Mouse (Mus musculus): ENCODE data around the gene Fbxw10. TPM values are rescaled to one million over a fixed set of nuclear protein-coding genes. Genes with fewer than 3 reads are reported as not detected.

The Fbxw10 gene
- total and polyA plus RNA-seq, 3 experiments = not detected

DNA sequence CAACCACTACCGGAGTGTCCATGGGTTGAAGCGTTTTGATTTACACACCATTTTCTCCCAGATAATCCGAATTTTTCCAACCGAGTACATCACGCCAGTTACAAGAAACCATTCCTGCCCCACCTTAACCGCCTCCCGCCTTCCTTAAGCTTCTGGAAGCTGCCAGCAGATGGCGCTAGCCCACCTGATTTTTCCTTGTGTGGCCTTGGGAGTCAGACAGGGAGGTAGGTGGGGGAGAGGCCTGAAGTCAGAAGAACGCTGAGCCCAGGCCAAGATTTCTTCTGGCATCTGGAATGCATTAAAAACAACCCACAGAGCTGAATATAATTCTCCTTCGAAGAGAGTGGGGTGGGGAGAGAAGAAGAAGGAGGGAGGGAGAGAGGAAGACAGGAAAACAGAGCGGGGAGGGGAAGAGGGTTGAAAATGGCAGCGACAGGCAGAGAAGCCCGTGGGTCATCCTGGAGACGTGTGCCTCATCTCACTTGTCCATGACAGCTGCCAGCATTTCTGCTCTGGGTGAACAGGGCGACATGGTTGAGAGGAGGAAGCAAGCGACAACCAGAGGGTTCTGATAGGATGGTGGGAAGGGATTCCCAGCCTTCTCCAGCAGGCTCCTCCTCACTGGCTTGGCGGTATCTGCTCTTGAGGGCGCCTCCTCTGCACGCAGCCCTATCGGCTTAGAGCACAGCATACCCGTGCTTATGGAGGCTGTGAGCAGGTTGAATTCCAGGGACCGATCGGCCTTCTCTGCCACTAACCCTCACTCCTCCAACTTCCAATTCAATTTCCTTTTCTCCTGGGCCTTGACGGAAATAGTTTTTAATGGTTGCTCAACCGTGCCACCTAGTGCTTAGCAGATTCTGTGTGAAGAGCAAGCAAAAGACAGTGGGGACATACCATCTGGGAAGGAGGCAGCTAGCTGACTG, 74.4 kb downstream of the Fbxw10 start:
- Histone ChIP-seq H3K4me3 (ENCODE audit: control insufficient read depth in 1 of 2, insufficient read depth in 1 of 2, low read depth in 2 of 2, low read length in 2 of 2) (no peak overlapping the region), H3K27ac (ENCODE audit: control insufficient read depth, low read depth, low read length) (no peak overlapping the region)

DNA sequence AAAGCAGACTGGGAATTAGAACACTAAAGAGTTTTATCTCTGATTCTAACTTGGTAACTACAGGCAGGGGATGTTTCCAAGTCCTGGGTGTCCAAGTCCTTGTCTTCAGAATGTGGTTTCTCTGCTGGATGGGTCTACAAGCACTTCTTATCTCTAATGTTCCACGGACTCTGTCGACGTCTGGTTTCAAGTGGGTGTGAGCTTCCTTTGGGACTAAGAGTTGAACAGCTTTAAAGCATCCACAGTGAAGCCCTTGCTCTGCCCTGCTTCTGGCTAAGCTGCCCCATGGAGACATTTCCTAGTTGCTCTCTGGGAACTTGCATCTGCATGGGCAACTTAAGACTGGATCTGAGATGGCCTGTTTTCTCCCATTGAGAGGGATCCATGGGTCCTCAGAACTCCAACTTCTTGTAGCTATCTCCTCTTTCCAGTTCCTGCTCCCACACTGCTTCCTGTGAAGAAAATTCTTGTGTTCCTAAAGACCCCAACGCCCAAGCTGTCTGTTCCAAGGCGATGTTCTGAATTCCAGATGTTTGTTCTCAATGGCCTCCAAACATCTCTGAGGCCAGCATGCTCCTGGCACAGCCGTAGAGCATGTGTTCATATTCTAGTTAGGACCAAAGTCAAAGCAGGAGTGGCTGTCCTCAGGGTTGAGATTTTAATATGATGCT, 77.4 kb downstream of the Fbxw10 start:
- no peak overlapping the region for H3K4me3 ChIP-seq (ENCODE audit: control insufficient read depth in 1 of 2, insufficient read depth in 1 of 2, low read depth in 2 of 2, low read length in 2 of 2)
- no peaks in the 10 kb centered on the region for H3K9me3 ChIP-seq (replicated peaks; ENCODE audit: insufficient read depth, low read length)
- H3K36me3 ChIP-seq (ENCODE audit: control insufficient read depth in 1 of 2, insufficient read depth in 2 of 2, low read length in 2 of 2) = peaks cover 0 to under 1% of the 10 kb centered on the region in 2 experiments; a peak in 2 of 4 replicates
- no peak overlapping the region for H3K27ac ChIP-seq (ENCODE audit: control insufficient read depth, low read depth, low read length)
- no peaks in the 10 kb centered on the region for H3K79me2 ChIP-seq (ENCODE audit: control insufficient read depth, insufficient read depth, low read length, poor library complexity)
- no peak for DNase-seq (ENCODE audit: low read depth, low spot score)
- H3K4me1 ChIP-seq (ENCODE audit: control insufficient read depth in 1 of 2, insufficient read depth in 2 of 2, low read length in 2 of 2) = no peaks in the 10 kb centered on the region; a peak in 1 of 4 replicates
- no peak overlapping the region for H3K9ac ChIP-seq (ENCODE audit: control insufficient read depth, low read depth, low read length, poor library complexity, severe bottlenecking)
- TF ChIP-seq NRF1 (IDR thresholded peaks at IDR 0.05; ENCODE audit: insufficient read depth, low read depth, low read length, poor library complexity, severe bottlenecking) = no peak
- TF ChIP-seq TAL1 (IDR thresholded peaks at IDR 0.05; ENCODE audit: low read length) = no peak
- H3K27me3 ChIP-seq (ENCODE audit: control insufficient read depth in 1 of 2, insufficient read depth in 2 of 2, low read length in 2 of 2) = peaks cover 0 to 2% of the 10 kb centered on the region in 2 experiments; a peak in 1 of 4 replicates

More for the DNA sequence above, 74.4 kb downstream of the Fbxw10 start:
- Histone ChIP-seq H3K9ac (ENCODE audit: control insufficient read depth, low read depth, low read length, poor library complexity, severe bottlenecking) (no peak overlapping the region), H3K4me1 (ENCODE audit: control insufficient read depth in 1 of 2, insufficient read depth in 2 of 2, low read length in 2 of 2) (no peaks in the 10 kb centered on the region; a peak in 1 of 4 replicates), H3K9me3 (replicated peaks; ENCODE audit: insufficient read depth, low read length) (no peaks in the 10 kb centered on the region), H3K36me3 (ENCODE audit: control insufficient read depth in 1 of 2, insufficient read depth in 2 of 2, low read length in 2 of 2) (no peaks in the 10 kb centered on the region), H3K27me3 (ENCODE audit: control insufficient read depth in 1 of 2, insufficient read depth in 2 of 2, low read length in 2 of 2) (peaks cover 0 to 2% of the 10 kb centered on the region in 2 experiments; a peak in 1 of 4 replicates), H3K79me2 (ENCODE audit: control insufficient read depth, insufficient read depth, low read length, poor library complexity) (no peaks in the 10 kb centered on the region)
- TF ChIP-seq NELFE (IDR thresholded peaks at IDR 0.05; ENCODE audit: low read depth, low read length) (no peak), TCF12 (IDR thresholded peaks at IDR 0.05; ENCODE audit: low read depth, low read length) (0 out of 2 replicates have a peak, but pooled peaks have one; percentile 6), RAD21 (IDR thresholded peaks at IDR 0.05; ENCODE audit: low read depth, low read length) (peak; percentile 79), MAZ (IDR thresholded peaks at IDR 0.05; ENCODE audit: low read depth, low read length) (peak; percentile 70; the same call in 1 of the 2 replicates), ZMIZ1 (IDR thresholded peaks at IDR 0.05; ENCODE audit: low read depth, low read length) (no peak), MXI1 (IDR thresholded peaks at IDR 0.05; ENCODE audit: low read depth, low read length) (no peak), TBP (IDR thresholded peaks at IDR 0.05; ENCODE audit: low read depth, low read length) (no peak), ZC3H11A (IDR thresholded peaks at IDR 0.05; ENCODE audit: low read depth, low read length) (peak; percentile 80), ELF1 (IDR thresholded peaks at IDR 0.05; ENCODE audit: low read depth, low read length) (no peak), ZNF384 (IDR thresholded peaks at IDR 0.05; ENCODE audit: low read depth, low read length) (no peak), SMC3 (IDR thresholded peaks at IDR 0.05; ENCODE audit: low read depth, low read length) (peak; percentile 93), MEF2A (IDR thresholded peaks at IDR 0.05; ENCODE audit: extremely low read depth, insufficient replicate concordance, low read depth, low read length, poor library complexity, severe bottlenecking) (no peak), MAX (IDR thresholded peaks at IDR 0.05; ENCODE audit: low read length) (no peak), E2F4 (IDR thresholded peaks at IDR 0.05; ENCODE audit: borderline replicate concordance, low read depth, low read length) (no peak), UBTF (IDR thresholded peaks at IDR 0.05; ENCODE audit: borderline replicate concordance, insufficient read depth, low read depth, low read length) (no peak), CTCF (IDR thresholded peaks at IDR 0.05 in 2 of 3, conservative IDR thresholded peaks at IDR 0.05 in 1 of 3; ENCODE audit: control insufficient read depth in 1 of 3, insufficient read depth in 1 of 3, low read depth in 2 of 3, low read length in 3 of 3, poor library complexity in 1 of 3, severe bottlenecking in 1 of 3) (peak; percentile 64 to 96 (median 93)), RCOR1 (IDR thresholded peaks at IDR 0.05; ENCODE audit: low read depth, low read length) (0 out of 2 replicates have a peak, but pooled peaks have one; percentile 11), POLR2AphosphoS2 (IDR thresholded peaks at IDR 0.05; ENCODE audit: low read length) (no peak)
- DNase-seq (ENCODE audit: low read depth, low spot score) = peak; percentile 69

Measured in MEL (cell line).